Mouse (Mus musculus) forebrain, embryonic 11.5 days (tissue): ENCODE data around the gene Nup188. TPM values are rescaled to one million over a fixed set of nuclear protein-coding genes. Genes with fewer than 3 reads are reported as not detected.

Experiments used
- ATAC-seq: fragments of 200-750 bp; cut with Nextera tagmentation; replicated peaks from 2 replicates; pipeline ENCODE4 v1.8.0; 2017; ENCODE audit warnings: moderate TSS enrichment; ENCODE audit not compliant: low FRiP score
- DNase-seq: peaks from one replicate; pipeline ENCODE4 v3.0.0-alpha.2; 2017; ENCODE audit warnings: low spot score
- H3K27ac ChIP-seq: fragments of 300-500 bp; sonication (generic); 2 replicates; pipeline ENCODE4 v1.5.1; 2014; ENCODE audit warnings: low read depth, low read length
- H3K27me3 ChIP-seq: fragments of 300-500 bp; sonication (generic); 2 replicates; pipeline ENCODE4 v1.6.1; 2014; ENCODE audit warnings: mild to moderate bottlenecking, low read length, mixed read lengths; ENCODE audit not compliant: control insufficient read depth, insufficient read depth
- H3K36me3 ChIP-seq: fragments of 300-500 bp; sonication (generic); 2 replicates; pipeline ENCODE4 v1.6.1; 2014; ENCODE audit warnings: mild to moderate bottlenecking, low read length, moderate library complexity, mixed read lengths; ENCODE audit not compliant: control insufficient read depth, insufficient read depth
- H3K4me1 ChIP-seq: fragments of 300-500 bp; sonication (generic); replicated peaks from 2 replicates; pipeline ENCODE4 v1.6.1; 2014; ENCODE audit warnings: low read length, mixed read lengths; ENCODE audit not compliant: control insufficient read depth, insufficient read depth
- H3K4me2 ChIP-seq: fragments of 300-500 bp; sonication (generic); 2 replicates; pipeline ENCODE4 v1.6.1; 2014; ENCODE audit warnings: low read depth, mild to moderate bottlenecking, low read length, moderate library complexity, mixed read lengths; ENCODE audit not compliant: severe bottlenecking
- H3K4me3 ChIP-seq: fragments of 300-500 bp; sonication (generic); 2 replicates; pipeline ENCODE4 v1.5.1; 2014; ENCODE audit warnings: low read depth, low read length
- H3K9ac ChIP-seq: fragments of 300-500 bp; sonication (generic); 2 replicates; pipeline ENCODE4 v1.6.1; 2014; ENCODE audit warnings: low read length
- H3K9me3 ChIP-seq: fragments of 300-500 bp; sonication (generic); 2 replicates; pipeline ENCODE4 v1.6.1; 2016; ENCODE audit warnings: low read length, mixed read lengths; ENCODE audit not compliant: control insufficient read depth
- WGBS: fragments of 180-500 bp; shearing (Covaris S2); extraction: QIAGEN DNeasy Blood & Tissue Kit; methylation state at CpG from one replicate; pipeline ENCODE4 v1.1.7; 2014; 5-methylcytosine and 5-hydroxymethylcytosine counted together
- polyA plus RNA-seq: library from polyadenylated mRNA; unstranded; fragments of >200 nt; fragmentation: Nextera tagmentation; extraction: Ambion mirVana; gene quantifications from 2 replicates; pipeline ENCODE4 v1.2.1, GENCODE M21; 2014

Nup188 gene
- polyA plus RNA-seq, 1 experiment from 2014 or later: 65.8 TPM

DNA sequence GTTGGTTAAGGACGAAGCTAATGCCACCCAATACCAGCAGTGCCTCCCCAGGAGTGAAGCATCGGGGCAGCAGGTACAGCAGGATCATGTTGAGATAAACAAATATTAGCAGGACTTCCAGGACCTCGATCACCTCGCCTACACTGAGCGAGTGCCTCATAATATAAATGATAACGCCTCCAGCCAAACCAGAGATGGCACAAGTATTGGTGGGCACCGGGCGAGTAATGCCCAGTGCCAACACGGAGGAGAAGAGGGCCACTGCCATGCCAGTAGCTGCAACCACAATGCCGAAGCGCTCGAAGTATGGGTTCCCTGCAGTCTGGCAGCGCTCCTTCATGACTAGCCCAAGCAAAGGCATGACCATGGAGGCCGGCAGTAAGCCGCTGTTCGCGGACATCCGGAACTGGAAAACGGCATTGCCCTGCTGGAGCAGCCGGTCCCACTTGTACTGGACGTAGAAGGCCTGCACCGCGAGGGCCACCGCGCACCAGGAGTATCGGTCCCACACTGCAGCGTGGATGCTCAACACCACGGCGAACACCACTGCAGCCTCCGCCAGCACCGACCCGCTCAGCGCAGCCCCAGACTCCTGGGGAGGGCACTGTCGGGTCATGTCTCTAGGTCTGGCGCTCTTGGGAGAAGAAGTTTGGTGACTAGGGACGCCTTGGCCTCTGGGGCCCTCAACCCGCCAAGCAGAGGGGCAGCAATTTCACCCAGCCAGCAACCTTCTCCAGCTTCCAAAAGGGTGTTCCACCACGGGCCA, 598 bp upstream of the Nup188 start:
- H3K4me2 ChIP-seq: peak overlapping the region; percentile 95
- peak overlapping the region; percentile 99 for H3K4me3 ChIP-seq
- H3K27me3 ChIP-seq: no peaks in the 10 kb centered on the region
- peak; percentile 42 for ATAC-seq
- WGBS: 17% methylated on average over 38 of the region's 38 CpGs
- H3K36me3 ChIP-seq: no peaks in the 10 kb centered on the region; the same call in 1 of the 2 replicates
- H3K27ac ChIP-seq: no peak overlapping the region
- peak overlapping the region; percentile 96 for H3K9ac ChIP-seq
- DNase-seq: no peak
- no peaks in the 10 kb centered on the region for H3K9me3 ChIP-seq
- H3K4me1 ChIP-seq: peaks cover 4% of the 10 kb centered on the region; the same call in 1 of the 2 replicates

DNA sequence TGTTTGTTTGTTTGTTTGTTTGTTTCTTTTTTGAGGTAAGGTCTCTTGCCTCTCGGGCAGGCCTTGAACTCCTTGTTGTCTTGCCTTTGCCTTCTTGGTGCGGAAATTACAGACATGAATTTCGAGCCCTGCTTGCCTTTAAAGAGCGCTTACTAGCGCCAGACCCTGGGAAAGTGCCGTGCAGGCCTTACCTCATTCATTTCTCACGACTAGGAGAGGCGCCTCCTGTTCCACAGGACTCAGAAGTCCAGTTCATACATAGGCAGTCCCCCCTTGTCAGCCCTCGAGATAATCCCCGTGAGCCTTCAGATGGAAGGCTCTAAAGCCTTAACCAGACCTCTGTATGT, 803 bp downstream of the Nup188 start:
- no peaks in the 10 kb centered on the region; the same call in 1 of the 2 replicates for H3K36me3 ChIP-seq
- H3K4me2 ChIP-seq: peak overlapping the region; percentile 95
- H3K4me3 ChIP-seq: peak overlapping the region; percentile 99
- DNase-seq: no peak
- H3K9ac ChIP-seq: peak overlapping the region; percentile 96
- WGBS: 0% methylated on average over 10 of the region's 10 CpGs
- H3K27me3 ChIP-seq: no peaks in the 10 kb centered on the region
- no peaks in the 10 kb centered on the region for H3K9me3 ChIP-seq
- H3K27ac ChIP-seq: no peak overlapping the region
- ATAC-seq: no peak; the same call in 1 of the 2 replicates
- peaks cover 4% of the 10 kb centered on the region; the same call in 1 of the 2 replicates for H3K4me1 ChIP-seq

DNA sequence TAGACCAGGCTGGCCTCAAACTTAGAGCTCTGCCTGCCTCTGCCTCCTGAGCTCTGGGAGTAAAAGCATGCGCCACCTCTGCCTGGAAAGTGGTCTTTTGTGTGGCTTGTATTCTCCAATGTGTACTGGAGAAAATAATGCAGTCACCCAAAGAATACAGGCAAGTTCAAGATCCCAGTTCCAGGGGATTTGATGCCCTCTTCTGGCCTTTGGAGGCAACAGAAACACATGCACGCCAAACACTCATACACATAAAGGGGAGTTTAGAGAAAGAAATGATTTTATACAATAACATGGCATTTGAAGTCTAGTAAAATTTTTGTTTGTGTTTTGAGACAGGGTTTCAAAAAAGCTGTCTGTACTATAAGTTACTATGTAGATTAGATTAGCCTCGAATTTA, 13.3 kb downstream of the Nup188 start:
- H3K36me3 ChIP-seq: peaks cover 18% of the 10 kb centered on the region
- no peak for ATAC-seq
- H3K9ac ChIP-seq: no peak overlapping the region
- no peaks in the 10 kb centered on the region for H3K4me1 ChIP-seq
- H3K27ac ChIP-seq: no peak overlapping the region
- no peak overlapping the region for H3K4me3 ChIP-seq
- no peaks in the 10 kb centered on the region for H3K27me3 ChIP-seq
- no peaks in the 10 kb centered on the region for H3K9me3 ChIP-seq
- DNase-seq: no peak
- 75% methylated on average over 3 of the region's 3 CpGs for WGBS
- H3K4me2 ChIP-seq: no peak overlapping the region

DNA sequence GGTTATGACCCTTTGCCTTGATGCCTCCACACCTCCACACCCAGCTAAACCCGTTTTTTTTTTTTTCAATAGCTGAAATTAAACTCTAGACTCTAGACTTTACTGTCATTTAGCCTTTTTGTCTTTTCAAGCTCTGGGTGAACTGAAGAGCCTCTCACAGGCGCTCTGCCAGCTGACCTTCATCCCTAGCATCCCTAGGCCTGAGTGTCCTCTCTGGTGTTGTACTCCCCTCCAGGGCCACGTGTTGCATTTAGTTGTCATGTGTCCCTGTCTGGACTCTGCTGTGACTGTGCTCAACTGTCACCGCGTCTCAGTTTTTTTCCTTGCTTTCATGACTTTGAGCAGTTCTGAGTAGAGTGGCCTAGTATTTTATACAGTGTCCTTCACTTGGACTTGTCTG, 13.8 kb downstream of the Nup188 start:
- Histone ChIP-seq H3K4me3 (no peak overlapping the region), H3K4me2 (no peak overlapping the region), H3K4me1 (no peaks in the 10 kb centered on the region), H3K36me3 (peaks cover 22% of the 10 kb centered on the region), H3K27me3 (no peaks in the 10 kb centered on the region), H3K9ac (no peak overlapping the region), H3K9me3 (no peaks in the 10 kb centered on the region), H3K27ac (no peak overlapping the region)
- ATAC-seq (no peak), DNase-seq (no peak)
- 88% methylated on average over 5 of the region's 5 CpGs for WGBS

DNA sequence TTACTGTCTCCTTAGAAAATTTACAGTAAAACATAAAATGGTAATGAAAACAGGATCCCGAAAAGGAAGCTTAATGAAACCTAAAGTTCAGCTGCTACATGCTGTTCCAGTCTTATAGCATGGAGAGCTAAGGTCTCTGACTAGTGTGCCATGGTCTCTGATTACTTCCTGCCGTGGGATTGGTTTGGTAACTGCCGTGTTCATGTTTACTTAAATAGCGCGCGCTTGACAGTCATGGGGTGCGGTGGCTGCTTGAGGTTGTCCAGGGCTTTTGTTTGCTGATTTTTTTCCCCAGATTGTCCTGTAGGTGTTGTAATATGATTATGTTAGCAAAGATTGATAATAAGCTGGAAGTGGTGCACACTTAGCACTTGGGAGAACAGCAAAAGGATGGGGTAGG, 19.9 kb downstream of the Nup188 start:
- Histone ChIP-seq H3K27me3 (no peaks in the 10 kb centered on the region), H3K4me3 (no peak overlapping the region), H3K9me3 (no peaks in the 10 kb centered on the region), H3K4me1 (no peaks in the 10 kb centered on the region), H3K9ac (no peak overlapping the region), H3K27ac (no peak overlapping the region), H3K36me3 (peaks cover 31% of the 10 kb centered on the region), H3K4me2 (no peak overlapping the region)
- no peak for ATAC-seq
- 97% methylated on average over 7 of the region's 7 CpGs for WGBS
- DNase-seq: no peak

DNA sequence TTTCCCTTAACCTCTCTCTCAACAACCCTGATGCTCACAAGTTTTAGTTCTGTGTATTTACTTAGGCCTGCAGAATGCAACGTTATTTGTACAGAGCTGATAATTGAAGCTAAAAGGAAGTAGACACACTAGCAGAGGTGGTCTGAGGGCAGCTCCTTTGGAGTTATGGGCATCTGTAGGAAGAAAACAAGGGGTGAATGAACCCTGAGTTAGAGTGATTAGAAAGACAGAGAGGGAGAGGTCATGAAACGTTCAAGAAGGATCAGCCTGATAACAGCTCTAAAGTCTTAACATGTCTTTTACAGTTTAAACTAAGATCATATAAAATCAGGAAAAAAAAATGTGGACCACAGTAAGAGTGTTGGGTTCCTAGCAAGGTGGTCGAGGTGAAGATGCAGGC, 23.2 kb downstream of the Nup188 start:
- Histone ChIP-seq H3K9ac (no peak overlapping the region), H3K9me3 (no peaks in the 10 kb centered on the region), H3K36me3 (peaks cover 30% of the 10 kb centered on the region), H3K27me3 (no peaks in the 10 kb centered on the region), H3K4me2 (no peak overlapping the region), H3K27ac (no peak overlapping the region), H3K4me1 (no peaks in the 10 kb centered on the region), H3K4me3 (no peak overlapping the region)
- 95% methylated on average over 3 of the region's 3 CpGs for WGBS
- DNase-seq (no peak), ATAC-seq (no peak)

DNA sequence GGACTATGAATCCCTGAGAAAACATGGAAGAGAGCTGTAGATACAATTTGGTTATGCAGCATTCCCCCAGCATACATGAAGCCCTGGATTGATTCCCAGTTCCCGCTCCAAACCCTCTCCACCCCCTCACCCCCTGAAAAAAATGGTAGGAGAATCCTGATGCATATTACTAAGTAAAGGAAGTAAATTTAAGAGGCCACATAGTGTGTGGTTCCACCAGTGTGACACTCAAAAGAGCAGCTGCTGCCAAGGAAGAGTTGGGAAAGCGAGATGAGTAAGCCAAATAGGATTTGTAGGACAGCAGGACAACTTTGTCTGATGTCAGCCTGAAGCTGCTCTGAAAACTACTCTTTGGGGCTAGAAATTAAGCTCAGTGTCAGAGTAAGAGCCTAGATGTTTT, 25.3 kb downstream of the Nup188 start:
- Histone ChIP-seq H3K27ac (no peak overlapping the region), H3K36me3 (peaks cover 26% of the 10 kb centered on the region), H3K4me1 (no peaks in the 10 kb centered on the region), H3K27me3 (no peaks in the 10 kb centered on the region), H3K9ac (no peak overlapping the region), H3K4me2 (no peak overlapping the region), H3K4me3 (no peak overlapping the region), H3K9me3 (no peaks in the 10 kb centered on the region)
- WGBS: 95% methylated on average over 2 of the region's 2 CpGs
- ATAC-seq (no peak), DNase-seq (no peak)

DNA sequence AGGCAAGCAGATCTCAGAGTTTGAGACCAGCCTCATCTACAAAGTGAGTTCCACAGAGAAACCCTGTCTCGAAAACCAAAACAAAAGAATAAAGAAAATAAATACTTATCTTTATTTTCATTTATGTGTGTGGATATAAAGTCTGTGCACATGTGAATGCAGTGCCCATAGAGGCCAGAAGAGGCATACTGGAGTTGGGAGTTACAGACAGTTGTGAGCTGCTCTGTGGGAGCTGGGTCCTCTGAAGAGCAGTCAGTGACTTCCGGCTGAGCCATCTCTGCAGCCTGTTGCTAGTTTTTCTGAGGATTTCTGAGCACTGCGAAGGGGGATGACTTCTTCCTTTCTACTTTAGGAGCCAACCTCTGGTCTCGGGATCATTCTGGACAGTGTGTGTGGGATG, 29.9 kb downstream of the Nup188 start:
- no peak overlapping the region for H3K9ac ChIP-seq
- ATAC-seq (no peak), DNase-seq (no peak)
- no peaks in the 10 kb centered on the region for H3K27me3 ChIP-seq
- H3K36me3 ChIP-seq: peaks cover 13% of the 10 kb centered on the region
- H3K4me3 ChIP-seq: no peak overlapping the region
- no peaks in the 10 kb centered on the region for H3K4me1 ChIP-seq
- no peak overlapping the region for H3K27ac ChIP-seq
- no peaks in the 10 kb centered on the region for H3K9me3 ChIP-seq
- WGBS: 96% methylated on average over 4 of the region's 4 CpGs
- no peak overlapping the region for H3K4me2 ChIP-seq

DNA sequence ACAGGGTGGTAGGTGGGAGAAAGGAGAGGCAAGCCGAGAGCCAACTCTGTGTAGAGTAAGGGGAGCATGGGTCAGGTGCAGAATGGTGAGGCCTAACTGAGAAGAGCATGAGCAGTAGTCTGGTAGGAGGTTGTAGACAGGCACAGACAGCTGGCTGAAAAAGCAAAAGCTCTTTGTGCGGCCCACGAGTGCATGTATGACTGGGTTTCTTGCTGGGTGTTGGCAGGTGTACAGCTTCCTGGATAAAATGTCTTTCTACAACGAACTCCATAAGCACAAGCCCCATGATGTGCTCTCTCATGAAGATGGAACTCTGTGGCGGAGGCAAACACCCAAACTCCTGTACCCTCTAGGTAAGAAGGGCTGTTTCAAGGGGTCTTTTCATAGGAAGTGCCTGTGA, 30.8 kb downstream of the Nup188 start:
- peaks cover 17% of the 10 kb centered on the region for H3K36me3 ChIP-seq
- no peak overlapping the region for H3K4me3 ChIP-seq
- H3K4me1 ChIP-seq: no peaks in the 10 kb centered on the region
- WGBS: 89% methylated on average over 5 of the region's 5 CpGs
- H3K27ac ChIP-seq: no peak overlapping the region
- no peak overlapping the region for H3K4me2 ChIP-seq
- DNase-seq (no peak), ATAC-seq (no peak)
- no peak overlapping the region for H3K9ac ChIP-seq
- no peaks in the 10 kb centered on the region for H3K9me3 ChIP-seq
- H3K27me3 ChIP-seq: no peaks in the 10 kb centered on the region
